Mouse (Mus musculus): ENCODE measurements around the gene Tmco3.

- TF ChIP-seq CTCF (IDR thresholded peaks at IDR 0.05; ENCODE audit: low read depth) = no peak
- no peak for TF ChIP-seq EP300 (IDR thresholded peaks at IDR 0.05; ENCODE audit: low read depth)
These were observed 49.7 kb downstream of the Tmco3 start for GRCm38 (mm10) chr8:13337678-13338077.

Data from liver, embryonic 14.5 days (tissue).